Mouse (Mus musculus) left cerebral cortex, adult 8-10 months (tissue): ENCODE results near the gene Vmn1r179. TPM values are rescaled to one million over a fixed set of nuclear protein-coding genes. Genes with fewer than 3 reads are reported as not detected.
"Not testable (repeated sequence)": the region's sequence is repeated elsewhere in the genome, so short reads cannot be mapped to it uniquely, and the experiment has no call there.

Experiments
- DNase-seq, 2 experiments: peaks; one replicate each; pipeline ENCODE4 v3.0.0; 2022; ENCODE audit warnings: low spot score in 2 of 2
- total RNA-seq, 4 experiments: library from RNA; stranded (reverse); gene quantifications; 2 replicates each; pipeline ENCODE4 v1.2.4; 2022

The Vmn1r179 gene
- not detected for total RNA-seq

GRCm38 (mm10) chr7:23926678-23927077 is at the start of gene Vmn1r179:
Gene Vmn1r179 (plus strand): TSS chr7:23926978.
- no peak for DNase-seq

- DNase-seq = no peak
Measured at GRCm38 (mm10) chr7:23891709-23892108, 35.1 kb upstream of the Vmn1r179 start, which contains the start of gene Vmn1r178. Gene Vmn1r178 (plus strand): TSS chr7:23892009.

- no peak for DNase-seq
Measured at GRCm38 (mm10) chr7:23950332-23950731, 23.6 kb downstream of the Vmn1r179 start, which contains the start of gene Vmn1r180. Gene Vmn1r180 (plus strand): TSS chr7:23950632.

DNA sequence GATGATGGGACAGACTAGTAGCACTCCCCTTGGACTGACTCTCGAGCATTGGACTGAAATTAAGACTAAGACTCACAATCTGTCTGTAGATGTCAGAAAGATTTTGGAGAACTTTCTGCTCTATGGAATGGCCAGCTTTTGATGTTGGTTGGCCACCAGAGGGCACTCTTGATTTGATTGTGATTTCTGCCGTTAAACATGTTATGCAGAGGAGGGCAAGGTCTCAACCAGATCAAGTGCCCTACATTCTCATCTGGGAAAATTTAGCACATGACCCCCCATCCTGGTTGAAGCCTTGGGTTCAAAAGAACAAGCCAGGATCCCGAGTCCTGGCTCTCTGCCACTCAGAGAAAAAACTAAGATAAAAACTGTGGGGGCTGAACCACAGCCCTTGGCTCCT is 41.3 kb downstream of the Vmn1r179 start:
- not testable (repeated sequence) for DNase-seq

- not testable (repeated sequence) for DNase-seq
Measured at GRCm38 (mm10) chr7:23974315-23974714, 47.5 kb downstream of the Vmn1r179 start, which contains the start of gene Vmn1r181. Gene Vmn1r181 (plus strand): TSS chr7:23974615.

Other genes with a start within 250 kb of the Vmn1r179 start
- not detected for gene Vmn1r173, start 226.3 kb upstream of the Vmn1r179 start, total RNA-seq
- gene Vmn1r174, start 174.7 kb upstream of the Vmn1r179 start, total RNA-seq = not detected
- not detected for gene Vmn1r175, start 116.3 kb upstream of the Vmn1r179 start, total RNA-seq
- not detected for gene Vmn1r176, start 89.6 kb upstream of the Vmn1r179 start, total RNA-seq
- not detected for gene Vmn1r177, start 60.5 kb upstream of the Vmn1r179 start, total RNA-seq
- not detected for gene Vmn1r178, start 35.0 kb upstream of the Vmn1r179 start, total RNA-seq
- not detected for gene Vmn1r180, start 23.7 kb downstream of the Vmn1r179 start, total RNA-seq
- gene Vmn1r181, start 47.6 kb downstream of the Vmn1r179 start, total RNA-seq = not detected
- not detected for gene V1rd19, start 74.7 kb downstream of the Vmn1r179 start, total RNA-seq
- gene Vmn1r183, start 126.3 kb downstream of the Vmn1r179 start, total RNA-seq = not detected
- 10 to 100 TPM; 48.8 to 63.0 (median 52.7) TPM for gene Zfp180, start 154.9 kb downstream of the Vmn1r179 start, total RNA-seq
- gene Zfp112, start 185.3 kb downstream of the Vmn1r179 start, total RNA-seq = 10 to 100 TPM; 11.7 to 12.4 (median 12.1) TPM
- 10 to 100 TPM; 19.7 to 23.1 (median 21.6) TPM for gene Zfp235, start 207.2 kb downstream of the Vmn1r179 start, total RNA-seq
- 1 to 10 TPM; 2.7 to 4.8 (median 3.1) TPM for gene Zfp114, start 248.1 kb downstream of the Vmn1r179 start, total RNA-seq